Mouse (Mus musculus): ENCODE data around the gene Acadl. TPM values are rescaled to one million over a fixed set of nuclear protein-coding genes. Genes with fewer than 3 reads are reported as not detected.

Gene Acadl
- 128 and 140 TPM in 2 replicates for polyA plus RNA-seq (2014; fragmentation: Nextera tagmentation; extraction: Ambion mirVana)

- peaks cover 6% of the 10 kb centered on the region; the same call in 1 of the 2 replicates for H3K4me1 ChIP-seq (ENCODE audit: insufficient read depth)
- no peaks in the 10 kb centered on the region for H3K27me3 ChIP-seq (ENCODE audit: insufficient read depth, low read length)
- no peaks in the 10 kb centered on the region for H3K9me3 ChIP-seq (ENCODE audit: low read depth, low read length)
- WGBS = under 1% methylated on average over 85 of the region's 85 CpGs
- peak; percentile 87 for DNase-seq
- peak within 1 kb of the TSS; percentile 94 for H3K9ac ChIP-seq
- H3K36me3 ChIP-seq (ENCODE audit: insufficient read depth) = peaks cover 11% of the 10 kb centered on the region
- H3K4me3 ChIP-seq (ENCODE audit: low read depth, low read length) = peak within 1 kb of the TSS; percentile 84
- TF ChIP-seq CTCF (IDR thresholded peaks at IDR 0.05; ENCODE audit: low read depth) = no peak
- ATAC-seq (ENCODE audit: insufficient read depth) = peak; percentile 95
- H3K4me2 ChIP-seq = peak within 1 kb of the TSS; percentile 63
- H3K27ac ChIP-seq (ENCODE audit: low read depth) = peak within 1 kb of the TSS; percentile 96
Measured at GRCm38 (mm10) chr1:66862712-66863511, at the start of gene Acadl. Gene Acadl (minus strand): TSS chr1:66863277.

- no peak overlapping the region for H3K9ac ChIP-seq
- H3K27me3 ChIP-seq (ENCODE audit: insufficient read depth, low read length) = no peaks in the 10 kb centered on the region
- no peak overlapping the region for H3K27ac ChIP-seq (ENCODE audit: low read depth)
- no peaks in the 10 kb centered on the region for H3K4me1 ChIP-seq (ENCODE audit: insufficient read depth)
- no peak overlapping the region for H3K4me2 ChIP-seq
- TF ChIP-seq CTCF (IDR thresholded peaks at IDR 0.05; ENCODE audit: low read depth) = no peak
- H3K4me3 ChIP-seq (ENCODE audit: low read depth, low read length) = no peak overlapping the region
- DNase-seq = no peak
- WGBS = 39% methylated on average over 1 of the region's 1 CpGs
- H3K9me3 ChIP-seq (ENCODE audit: low read depth, low read length) = peaks cover 5% of the 10 kb centered on the region; the same call in 1 of the 2 replicates
- H3K36me3 ChIP-seq (ENCODE audit: insufficient read depth) = no peaks in the 10 kb centered on the region
- no peak for ATAC-seq (ENCODE audit: insufficient read depth)
Measured at GRCm38 (mm10) chr1:66912305-66912704, 49.2 kb upstream of the Acadl start.

- Histone ChIP-seq H3K4me3 (ENCODE audit: low read depth, low read length) (no peak overlapping the region), H3K4me2 (no peak overlapping the region), H3K27ac (ENCODE audit: low read depth) (no peak overlapping the region), H3K4me1 (ENCODE audit: insufficient read depth) (no peaks in the 10 kb centered on the region), H3K9me3 (ENCODE audit: low read depth, low read length) (no peaks in the 10 kb centered on the region), H3K36me3 (ENCODE audit: insufficient read depth) (no peaks in the 10 kb centered on the region), H3K9ac (no peak overlapping the region), H3K27me3 (ENCODE audit: insufficient read depth, low read length) (no peaks in the 10 kb centered on the region)
- DNase-seq (no peak), ATAC-seq (ENCODE audit: insufficient read depth) (no peak)
- WGBS = 80% methylated on average over 3 of the region's 3 CpGs
- no peak for TF ChIP-seq CTCF (IDR thresholded peaks at IDR 0.05; ENCODE audit: low read depth)
Measured at GRCm38 (mm10) chr1:66902566-66902965, 39.5 kb upstream of the Acadl start.

- peaks cover 4% of the 10 kb centered on the region; the same call in 1 of the 2 replicates for H3K4me1 ChIP-seq (ENCODE audit: insufficient read depth)
- H3K36me3 ChIP-seq (ENCODE audit: insufficient read depth) = no peaks in the 10 kb centered on the region
- ATAC-seq (ENCODE audit: insufficient read depth) (0 out of 2 replicates have a peak, but pooled peaks have one; percentile 28), DNase-seq (peak; percentile 55)
- TF ChIP-seq CTCF (IDR thresholded peaks at IDR 0.05; ENCODE audit: low read depth) = no peak
- H3K9me3 ChIP-seq (ENCODE audit: low read depth, low read length) = no peaks in the 10 kb centered on the region
- no peak overlapping the region for H3K4me2 ChIP-seq
- no peak overlapping the region for H3K4me3 ChIP-seq (ENCODE audit: low read depth, low read length)
- H3K27ac ChIP-seq (ENCODE audit: low read depth) = no peak overlapping the region
- no peak overlapping the region for H3K9ac ChIP-seq
- H3K27me3 ChIP-seq (ENCODE audit: insufficient read depth, low read length) = no peaks in the 10 kb centered on the region
- 79% methylated on average over 4 of the region's 4 CpGs for WGBS
Measured at GRCm38 (mm10) chr1:66900946-66901345, 37.9 kb upstream of the Acadl start.

- ATAC-seq (ENCODE audit: insufficient read depth) = no peak
- H3K4me3 ChIP-seq (ENCODE audit: low read depth, low read length) = no peak overlapping the region
- H3K9ac ChIP-seq = no peak overlapping the region
- no peaks in the 10 kb centered on the region for H3K9me3 ChIP-seq (ENCODE audit: low read depth, low read length)
- WGBS = 69% methylated on average over 7 of the region's 7 CpGs
- TF ChIP-seq CTCF (IDR thresholded peaks at IDR 0.05; ENCODE audit: low read depth) = no peak
- no peak for DNase-seq
- H3K36me3 ChIP-seq (ENCODE audit: insufficient read depth) = no peaks in the 10 kb centered on the region
- no peaks in the 10 kb centered on the region for H3K27me3 ChIP-seq (ENCODE audit: insufficient read depth, low read length)
- H3K4me2 ChIP-seq = no peak overlapping the region
- H3K27ac ChIP-seq (ENCODE audit: low read depth) = no peak overlapping the region
- peaks cover 4% of the 10 kb centered on the region; the same call in 1 of the 2 replicates for H3K4me1 ChIP-seq (ENCODE audit: insufficient read depth)
Measured at GRCm38 (mm10) chr1:66898261-66898660, 35.2 kb upstream of the Acadl start.

- WGBS = 46% methylated on average over 5 of the region's 5 CpGs
Measured at GRCm38 (mm10) chr1:66896556-66896955, 33.5 kb upstream of the Acadl start.

GRCm38 (mm10) chr1:66896125-66896524, 33.0 kb upstream of the Acadl start:
- DNase-seq = peak; percentile 76
- ATAC-seq (ENCODE audit: insufficient read depth) = peak; percentile 92
- WGBS = 25% methylated on average over 5 of the region's 5 CpGs

More at GRCm38 (mm10) chr1:66896556-66896955, 33.5 kb upstream of the Acadl start:
- Histone ChIP-seq H3K27ac (ENCODE audit: low read depth) (no peak overlapping the region), H3K27me3 (ENCODE audit: insufficient read depth, low read length) (no peaks in the 10 kb centered on the region), H3K9me3 (ENCODE audit: low read depth, low read length) (no peaks in the 10 kb centered on the region), H3K9ac (no peak overlapping the region; the same call in 1 of the 2 replicates), H3K4me2 (peak overlapping the region; percentile 47), H3K36me3 (ENCODE audit: insufficient read depth) (no peaks in the 10 kb centered on the region), H3K4me3 (ENCODE audit: low read depth, low read length) (no peak overlapping the region), H3K4me1 (ENCODE audit: insufficient read depth) (peaks cover 4% of the 10 kb centered on the region; the same call in 1 of the 2 replicates)
- TF ChIP-seq CTCF (IDR thresholded peaks at IDR 0.05; ENCODE audit: low read depth) = no peak
- ATAC-seq (ENCODE audit: insufficient read depth) = peak; percentile 59; the same call in 1 of the 2 replicates
- peak; percentile 26 for DNase-seq

More at GRCm38 (mm10) chr1:66896125-66896524, 33.0 kb upstream of the Acadl start:
- H3K4me3 ChIP-seq (ENCODE audit: low read depth, low read length) = no peak overlapping the region
- H3K27me3 ChIP-seq (ENCODE audit: insufficient read depth, low read length) = no peaks in the 10 kb centered on the region
- peak overlapping the region; percentile 1; the same call in 1 of the 2 replicates for H3K9ac ChIP-seq
- peak; percentile 45 for TF ChIP-seq CTCF (IDR thresholded peaks at IDR 0.05; ENCODE audit: low read depth)
- H3K4me2 ChIP-seq = peak overlapping the region; percentile 47
- H3K27ac ChIP-seq (ENCODE audit: low read depth) = no peak overlapping the region
- no peaks in the 10 kb centered on the region for H3K36me3 ChIP-seq (ENCODE audit: insufficient read depth)
- peaks cover 4% of the 10 kb centered on the region; the same call in 1 of the 2 replicates for H3K4me1 ChIP-seq (ENCODE audit: insufficient read depth)
- no peaks in the 10 kb centered on the region for H3K9me3 ChIP-seq (ENCODE audit: low read depth, low read length)

Measured in lung, embryonic 14.5 days (tissue).